Mouse (Mus musculus): ENCODE measurements around the gene Ap4s1. TPM values are rescaled to one million over a fixed set of nuclear protein-coding genes. Genes with fewer than 3 reads are reported as not detected.

Ap4s1 gene
- total RNA-seq, 2 experiments from 2014 or later = 50.4 to 56.7 TPM

DNA sequence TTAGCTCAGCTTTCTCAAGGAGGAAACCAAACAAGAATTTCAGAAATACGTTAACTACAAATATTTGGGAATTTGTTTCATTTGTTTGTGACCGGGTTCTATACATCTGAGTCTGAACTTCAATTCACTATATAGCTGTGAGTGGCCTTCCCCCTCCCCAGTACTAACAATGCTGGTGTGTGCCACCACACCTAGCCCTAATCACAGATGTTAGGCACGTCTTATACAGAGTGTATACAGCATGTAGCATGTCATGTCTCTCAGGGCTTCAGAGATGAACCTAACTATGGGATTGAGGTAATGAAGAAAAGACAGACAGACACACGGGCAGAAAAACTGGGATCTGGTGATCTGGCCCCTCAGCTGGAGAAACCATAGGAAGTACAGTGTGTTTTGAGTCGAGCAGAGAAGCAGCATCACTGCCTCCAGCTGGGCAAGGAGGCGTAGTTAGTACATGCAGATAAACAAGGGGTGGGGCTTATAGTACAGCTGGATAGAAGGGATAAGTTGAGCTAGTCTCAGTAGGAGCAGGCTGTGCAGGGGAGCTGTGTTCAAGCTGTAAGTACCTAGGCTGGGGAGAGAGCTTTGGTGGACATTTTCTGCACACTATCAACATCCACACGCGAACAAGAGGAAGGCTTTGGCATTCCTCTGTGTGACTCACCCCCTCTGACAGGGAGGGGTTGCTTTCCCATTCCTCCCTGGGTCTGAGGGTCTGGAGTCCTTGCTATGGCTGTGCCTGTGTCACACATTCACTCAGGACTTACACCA lies 9.0 kb downstream of the Ap4s1 start:
- no peak for DNase-seq
- intact Hi-C loops (cut with DNase I) = no loop called here

- intact Hi-C loops (cut with DNase I) = no loop called here
Measured at GRCm38 (mm10) chr12:51701723-51702122, 10.9 kb downstream of the Ap4s1 start.

GRCm38 (mm10) chr12:51703859-51704258 lies 13.0 kb downstream of the Ap4s1 start:
- intact Hi-C loops (cut with DNase I) = no loop called here
- DNase-seq = no peak

More at GRCm38 (mm10) chr12:51701723-51702122, 10.9 kb downstream of the Ap4s1 start:
- DNase-seq = no peak

- DNase-seq = no peak
- intact Hi-C loops (cut with DNase I) = no loop called here
Measured at GRCm38 (mm10) chr12:51704572-51704971, 13.7 kb downstream of the Ap4s1 start.

- intact Hi-C loops (cut with DNase I) = no loop called here
- DNase-seq = no peak
Measured at GRCm38 (mm10) chr12:51705778-51706177, 14.9 kb downstream of the Ap4s1 start.

DNA sequence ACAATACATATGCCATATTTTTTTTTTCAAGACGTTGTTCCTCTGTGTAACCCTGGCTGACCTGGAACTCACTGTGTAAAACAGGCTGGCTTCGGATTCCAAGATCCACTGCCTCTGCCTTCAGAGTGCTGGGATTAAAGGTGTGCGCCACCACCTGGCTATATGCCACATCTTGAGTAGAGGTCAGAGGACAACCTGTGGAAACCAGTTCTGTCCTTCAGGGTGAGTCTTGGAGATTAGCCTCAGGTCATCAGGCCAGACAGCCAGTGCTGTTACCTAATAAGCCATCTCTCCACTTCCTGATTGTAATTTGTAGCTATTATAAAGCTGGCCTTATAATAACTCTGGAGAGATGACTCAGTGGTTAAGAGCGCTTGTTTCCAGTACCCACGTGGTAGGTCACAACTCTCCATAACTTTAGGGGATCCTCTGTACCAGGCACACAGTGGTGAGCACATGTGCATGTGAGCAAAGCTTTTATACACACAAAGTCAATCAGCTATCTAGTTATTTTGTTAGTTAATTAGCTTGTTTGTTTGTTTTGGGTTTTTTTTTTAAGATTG lies 15.9 kb downstream of the Ap4s1 start:
- no peak for DNase-seq
- intact Hi-C loops (cut with DNase I) = no loop called here

- intact Hi-C loops (cut with DNase I) = no loop called here
- DNase-seq = no peak
Measured at GRCm38 (mm10) chr12:51708941-51709686, 18.3 kb downstream of the Ap4s1 start.

DNA sequence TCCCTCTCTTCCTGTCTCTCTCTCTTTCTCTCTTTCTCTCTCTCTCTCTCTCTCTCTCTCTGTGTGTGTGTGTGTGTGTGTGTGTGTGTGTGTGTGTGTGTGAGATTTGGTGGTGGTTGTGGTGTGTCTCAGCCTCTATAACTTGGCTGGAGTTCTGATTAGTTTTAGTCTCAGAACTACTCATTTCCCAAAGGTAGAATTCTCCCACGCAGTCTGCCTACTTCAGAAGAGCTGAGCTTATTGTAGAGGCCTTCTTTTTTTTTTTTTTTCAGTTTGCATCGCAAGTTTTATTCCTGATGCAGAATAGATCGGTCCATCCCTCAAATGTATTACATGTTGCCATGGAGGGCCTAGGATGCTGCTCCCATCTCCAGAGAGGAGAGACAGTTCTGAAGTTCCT lies 18.9 kb downstream of the Ap4s1 start:
- intact Hi-C loops (cut with DNase I) = no loop called here
- no peak for DNase-seq

- no peak for DNase-seq
- intact Hi-C loops (cut with DNase I) = no loop called here
Measured at GRCm38 (mm10) chr12:51710154-51710553, 19.3 kb downstream of the Ap4s1 start.

GRCm38 (mm10) chr12:51712685-51713084 lies 21.9 kb downstream of the Ap4s1 start:
- DNase-seq = no peak
- intact Hi-C loops (cut with DNase I) = no loop called here

DNA sequence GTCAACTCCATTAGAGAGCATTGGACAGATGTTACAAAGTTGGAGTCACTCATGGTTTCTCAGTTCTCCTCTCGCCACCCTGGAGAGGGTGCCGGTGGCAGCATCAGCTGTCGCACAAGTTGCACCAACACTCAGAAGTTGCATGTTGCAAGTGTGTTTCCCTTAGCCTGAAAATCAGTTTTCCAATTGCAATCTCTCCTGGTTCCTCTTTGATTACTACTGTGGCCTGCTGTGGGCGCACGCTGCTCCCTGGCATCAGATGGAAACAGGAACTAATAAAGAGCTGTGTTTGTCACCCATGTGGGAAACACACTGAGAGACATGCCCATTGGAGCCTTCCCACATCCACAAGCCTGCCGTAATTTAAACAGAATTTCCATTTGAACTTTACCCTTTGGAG lies 27.8 kb downstream of the Ap4s1 start:
- intact Hi-C loops (cut with DNase I) = no loop called here
- no peak for DNase-seq

GRCm38 (mm10) chr12:51721836-51722235 lies 31.0 kb downstream of the Ap4s1 start:
- DNase-seq = no peak
- intact Hi-C loops (cut with DNase I) = no loop called here

- intact Hi-C loops (cut with DNase I) = loop anchor here (5.0 kb wide), 1 partner anchor 37 kb away; the partner anchor contains the start of genes Ap4s1 and Strn3
- DNase-seq = peak in 1 of 2 experiments; percentile 46
Measured at GRCm38 (mm10) chr12:51729058-51729457, 38.2 kb downstream of the Ap4s1 start.

GRCm38 (mm10) chr12:51729827-51730226 lies 39.0 kb downstream of the Ap4s1 start:
- intact Hi-C loops (cut with DNase I) = loop anchor here (5.0 kb wide), 1 partner anchor 38 kb away; the partner anchor contains the start of genes Ap4s1 and Strn3
- DNase-seq = no peak

- DNase-seq = no peak
- intact Hi-C loops (cut with DNase I) = no loop called here
Measured at GRCm38 (mm10) chr12:51734605-51735211, 43.9 kb downstream of the Ap4s1 start.

GRCm38 (mm10) chr12:51735840-51736271 lies 45.0 kb downstream of the Ap4s1 start:
- intact Hi-C loops (cut with DNase I) = no loop called here
- no peak for DNase-seq

DNA sequence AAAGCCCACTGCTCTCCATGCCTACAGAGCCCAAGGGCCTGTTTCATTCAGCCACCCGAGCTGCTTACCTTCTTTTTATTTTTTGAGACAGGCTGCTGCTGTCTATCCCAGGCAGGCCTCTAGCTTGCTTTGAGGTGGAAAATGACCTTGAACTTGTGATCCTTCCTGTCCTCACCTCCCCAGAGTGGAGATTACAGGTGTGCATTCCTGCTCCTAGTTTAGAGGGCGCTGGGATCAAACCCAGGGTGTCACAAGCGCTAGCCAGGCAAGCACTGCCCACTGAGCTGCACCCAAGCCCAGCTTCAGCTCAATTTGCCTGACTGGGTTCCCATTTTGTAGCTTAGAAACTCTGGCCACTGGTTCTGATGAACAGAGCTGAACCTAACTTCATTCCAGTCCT lies 45.5 kb downstream of the Ap4s1 start:
- intact Hi-C loops (cut with DNase I) = no loop called here
- DNase-seq = no peak

- intact Hi-C loops (cut with DNase I) = no loop called here
- no peak for DNase-seq
Measured at GRCm38 (mm10) chr12:51736807-51737206, 46.0 kb downstream of the Ap4s1 start.

GRCm38 (mm10) chr12:51741690-51742089 lies 50.9 kb downstream of the Ap4s1 start:
- intact Hi-C loops (cut with DNase I) = loop anchor here (2.0 to 10.0 kb wide), 2 partner anchors 75 to 337 kb away; no protein-coding TSS in a partner anchor

GRCm38 (mm10) chr12:51744957-51745356 lies 54.1 kb downstream of the Ap4s1 start:
- intact Hi-C loops (cut with DNase I) = loop anchor here (10.0 kb wide), 1 partner anchor 340 kb away; no protein-coding TSS in a partner anchor
- no peak for DNase-seq

More at GRCm38 (mm10) chr12:51741690-51742089, 50.9 kb downstream of the Ap4s1 start:
- DNase-seq = no peak

- no peak for DNase-seq
- intact Hi-C loops (cut with DNase I) = loop anchor here (10.0 kb wide), 1 partner anchor 343 kb away; no protein-coding TSS in a partner anchor
Measured at GRCm38 (mm10) chr12:51747348-51747747, 56.5 kb downstream of the Ap4s1 start.

Measured in gastrocnemius, postnatal 36 days (tissue).